Mouse (Mus musculus) brain, embryonic 14.5 days (tissue): ENCODE results near the gene Hist1h3c. TPM values are rescaled to one million over a fixed set of nuclear protein-coding genes. Genes with fewer than 3 reads are reported as not detected.

Source experiments
- DNase-seq: peaks from one replicate; pipeline ENCODE4 v3.0.0-alpha.2; 2011; ENCODE audit warnings: low read depth
- CTCF ChIP-seq: fragments of 200-500 bp; IDR thresholded peaks from 2 replicates; pipeline ENCODE4 v1.5.1; 2012; ENCODE audit warnings: inconsistent platforms, mild to moderate bottlenecking, moderate library complexity, borderline replicate concordance; ENCODE audit not compliant: insufficient read depth, insufficient read length; ENCODE audit errors: extremely low read depth
- POLR2A ChIP-seq: fragments of 200-500 bp; IDR thresholded peaks from 2 replicates; pipeline ENCODE4 v1.6.1; 2012; ENCODE audit warnings: mild to moderate bottlenecking, inconsistent platforms, borderline replicate concordance; ENCODE audit not compliant: poor library complexity, insufficient read depth, insufficient read length, severe bottlenecking; ENCODE audit errors: extremely low read depth
- polyA plus RNA-seq: library from polyadenylated mRNA; depleted of rRNA; stranded (reverse); fragments of >200 nt; gene quantifications from 2 replicates; pipeline ENCODE4 v1.2.3, GENCODE M21; 2012

Gene Hist1h3c
- polyA plus RNA-seq, 1 experiment, result 30.4 TPM

- TF ChIP-seq CTCF (no peak), POLR2A (no peak)
- DNase-seq, result no peak
These were observed 9.6 kb upstream of the Hist1h3c start for GRCm38 (mm10) chr13:23755000-23755399.

GRCm38 (mm10) chr13:23753314-23754078, 8.1 kb upstream of the Hist1h3c start:
- no peak for DNase-seq
- no peak for TF ChIP-seq POLR2A
- TF ChIP-seq CTCF, result no peak

- DNase-seq, result no peak
- no peak for TF ChIP-seq POLR2A
These were observed 7.4 kb upstream of the Hist1h3c start for GRCm38 (mm10) chr13:23752742-23753172.

GRCm38 (mm10) chr13:23752067-23752741, 6.8 kb upstream of the Hist1h3c start, which contains the start of gene Hist1h3b:
Hist1h3b (plus strand) TSS chr13:23752267.
- DNase-seq, result peak; percentile 98
- TF ChIP-seq POLR2A, result 0 out of 2 replicates have a peak, but pooled peaks have one; percentile 17

GRCm38 (mm10) chr13:23751478-23751956, 6.1 kb upstream of the Hist1h3c start:
- TF ChIP-seq CTCF (no peak), POLR2A (no peak)
- DNase-seq, result peak; percentile 58

GRCm38 (mm10) chr13:23750839-23751477, 5.6 kb upstream of the Hist1h3c start, which contains the start of gene Hist1h2ab:
Hist1h2ab (plus strand) TSS chr13:23751126.
- peak; percentile 11; the same call in 1 of the 2 replicates for TF ChIP-seq POLR2A
- peak; percentile 93 for DNase-seq

- DNase-seq, result no peak
- TF ChIP-seq POLR2A (no peak), CTCF (no peak)
These were observed 4.2 kb upstream of the Hist1h3c start for GRCm38 (mm10) chr13:23749563-23750121.

GRCm38 (mm10) chr13:23747892-23748288, 2.5 kb upstream of the Hist1h3c start:
- no peak for DNase-seq
- TF ChIP-seq CTCF (no peak), POLR2A (no peak)

GRCm38 (mm10) chr13:23747081-23747891, 1.9 kb upstream of the Hist1h3c start:
- no peak for DNase-seq

GRCm38 (mm10) chr13:23746201-23747080, 1.0 kb upstream of the Hist1h3c start, which contains the start of gene Hist1h2bb:
Hist1h2bb (plus strand) TSS chr13:23746734.
- DNase-seq, result peak; percentile 98

More at GRCm38 (mm10) chr13:23747081-23747891, 1.9 kb upstream of the Hist1h3c start:
- TF ChIP-seq POLR2A (no peak), CTCF (no peak)
